Mouse (Mus musculus): ENCODE measurements around the gene Map3k20.

GRCm38 (mm10) chr2:72412266-72412665, 126.8 kb downstream of the Map3k20 start:
- no peak for TF ChIP-seq CTCF (IDR thresholded peaks at IDR 0.05; ENCODE audit: low read depth)
- TF ChIP-seq EP300 (IDR thresholded peaks at IDR 0.05; ENCODE audit: low read depth), result no peak

Data from liver, postnatal 0 days (tissue).